Mouse (Mus musculus): Measurements from ENCODE around the gene Tnfrsf9. TPM values are rescaled to one million over a fixed set of nuclear protein-coding genes. Genes with fewer than 3 reads are reported as not detected.
"Not testable (repeated sequence)": the region's sequence is repeated elsewhere in the genome, so short reads cannot be mapped to it uniquely, and the experiment has no call there.

Tnfrsf9 gene
- total RNA-seq, 2 experiments from 2014 or later: 0.80 to 1.1 TPM

DNA sequence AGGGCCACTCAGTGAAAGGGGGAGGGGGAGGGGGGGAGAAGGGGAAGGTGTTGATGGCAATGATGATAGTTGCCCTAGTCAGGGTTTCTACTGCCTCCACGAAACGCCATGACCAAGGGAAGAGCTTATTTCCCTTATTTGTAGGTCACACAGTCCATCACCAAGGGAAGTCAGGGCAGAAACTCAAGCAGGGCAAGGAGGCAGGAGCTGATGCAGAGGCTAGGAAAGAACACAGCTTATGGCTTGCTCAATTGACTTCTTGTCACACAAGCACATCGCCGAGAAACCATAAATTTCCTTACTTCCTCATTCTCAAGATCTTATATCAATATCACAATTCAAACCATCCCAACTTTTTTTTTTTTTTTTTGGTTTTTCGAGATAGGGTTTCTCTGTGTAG is 23.1 kb upstream of the Tnfrsf9 start:
- DNase-seq (ENCODE audit: extremely low spot score in 1 of 2, low spot score in 1 of 2): no peak

DNA sequence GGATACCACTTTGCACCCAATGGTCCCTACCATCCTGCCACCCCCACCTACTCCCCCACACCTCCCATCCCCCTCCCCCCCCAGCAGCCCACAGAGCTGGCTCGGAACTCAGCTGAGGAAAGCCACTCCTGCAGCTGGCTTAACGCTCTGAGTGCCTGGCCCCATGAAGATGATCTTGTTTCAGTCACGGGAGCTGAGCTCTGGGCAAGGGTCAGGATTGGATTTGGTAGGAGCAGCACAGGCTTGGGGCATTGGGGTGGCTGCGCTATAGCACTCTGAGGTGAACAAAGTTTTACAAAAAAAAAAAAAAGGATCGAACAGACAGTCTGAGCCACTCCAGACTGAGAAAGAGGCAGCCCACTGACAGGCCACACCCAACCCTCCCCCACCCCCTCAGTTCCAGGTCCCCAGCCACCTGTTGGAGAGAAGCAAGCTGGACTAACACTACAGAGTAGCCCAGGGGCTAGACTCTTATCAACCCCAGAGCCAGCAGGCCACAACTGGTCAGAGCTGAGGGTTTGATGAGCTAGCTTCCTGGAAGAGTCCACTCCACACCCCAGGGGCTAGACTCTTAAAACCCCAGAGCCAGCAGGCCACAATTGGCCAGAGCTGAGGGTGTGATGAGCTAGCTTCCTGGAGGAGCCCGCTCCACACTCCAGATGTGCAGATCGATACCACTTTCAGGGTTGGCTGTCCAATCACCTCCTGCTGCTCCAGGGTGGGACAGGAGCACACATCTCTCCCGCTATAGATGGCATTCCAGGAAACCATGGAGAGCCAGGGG is 19.5 kb upstream of the Tnfrsf9 start:
- no peak for DNase-seq (ENCODE audit: extremely low spot score in 1 of 2, low spot score in 1 of 2)

DNA sequence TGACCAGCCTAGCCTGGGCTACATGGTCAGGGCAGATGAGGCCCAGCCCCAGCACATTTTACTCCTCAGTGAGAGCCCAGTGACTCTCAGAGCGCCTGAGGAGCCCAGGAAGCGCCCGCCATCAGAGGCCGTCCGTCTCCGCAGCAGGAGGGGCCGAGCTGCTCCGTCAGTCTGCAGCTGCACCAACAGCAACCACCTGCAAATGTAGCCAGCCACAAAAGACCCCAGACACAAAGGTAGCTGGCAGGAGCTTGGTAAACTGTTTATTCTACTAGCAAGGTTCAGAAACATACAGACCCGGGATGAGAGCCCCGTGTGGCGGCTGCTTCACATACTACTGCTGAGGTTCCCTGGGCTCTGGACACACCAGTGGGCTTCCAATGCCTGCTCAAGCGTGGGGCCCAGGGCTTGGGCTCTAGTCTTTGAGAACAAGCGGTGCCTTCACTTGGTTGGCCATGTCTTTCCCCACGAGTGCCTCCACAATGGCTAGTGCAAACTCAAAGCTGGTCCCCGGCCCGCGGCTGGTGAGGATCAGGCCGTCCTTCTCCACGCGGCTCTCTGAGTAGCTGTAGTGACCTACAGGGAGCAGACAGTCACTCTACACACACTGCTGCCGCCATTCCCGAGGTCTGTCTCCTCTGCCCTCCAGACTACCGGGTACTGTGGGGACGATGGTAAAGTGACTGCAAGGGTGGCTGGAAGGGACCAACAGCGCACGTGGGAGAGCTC is 17.3 kb upstream of the Tnfrsf9 start:
- DNase-seq (ENCODE audit: extremely low spot score in 1 of 2, low spot score in 1 of 2): no peak

DNA sequence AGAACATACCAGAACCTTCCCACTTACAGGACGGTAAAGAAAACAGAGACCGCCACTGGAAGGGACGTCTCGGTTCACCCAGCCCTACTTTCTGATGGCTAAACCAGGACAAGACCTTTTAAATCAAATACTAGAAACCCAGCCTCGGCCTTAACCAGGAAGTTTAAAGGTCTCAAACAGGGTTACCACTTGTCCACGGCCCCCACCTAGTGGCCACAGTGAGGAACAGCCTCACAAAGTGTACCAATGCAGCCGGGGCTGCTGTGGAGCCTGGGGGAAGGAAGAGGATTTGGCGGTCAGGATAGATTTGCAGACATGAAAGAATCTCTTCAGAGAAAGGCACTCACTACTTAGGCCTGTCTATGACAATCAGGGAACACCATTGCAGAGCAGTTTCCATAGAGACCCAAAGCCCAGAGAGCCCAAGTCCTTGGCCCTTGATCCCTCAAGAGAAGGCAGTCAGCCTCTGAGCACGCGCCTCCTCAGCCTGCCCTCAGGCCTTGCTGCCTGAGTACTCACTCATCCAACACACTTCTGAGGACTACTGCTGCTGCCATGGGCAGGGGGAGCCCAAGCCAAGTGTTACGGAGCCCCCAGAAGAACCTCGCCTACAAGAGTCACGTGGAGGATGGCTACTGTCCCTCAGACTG is 15.5 kb upstream of the Tnfrsf9 start:
- peak; percentile 42 to 60 for DNase-seq (ENCODE audit: extremely low spot score in 1 of 2, low spot score in 1 of 2)

DNA sequence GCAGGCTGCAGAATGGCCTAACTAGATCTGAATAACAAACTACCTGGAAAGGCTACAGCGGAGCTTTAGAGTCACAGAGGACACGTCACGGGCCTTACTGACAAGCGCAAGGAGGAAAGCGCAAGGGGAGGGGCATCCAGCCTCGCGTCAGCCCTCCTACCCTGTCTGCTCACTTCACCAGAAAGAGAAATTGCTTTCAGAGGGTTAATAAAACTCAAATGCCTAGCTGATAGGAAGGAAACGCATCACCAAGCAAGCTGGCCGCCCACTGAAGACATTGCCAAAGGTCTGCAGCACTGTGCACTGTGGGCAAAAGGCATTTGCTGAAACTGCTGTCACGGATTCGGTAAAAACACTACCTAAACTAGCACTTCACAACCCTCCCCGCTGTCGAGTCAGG is 13.9 kb upstream of the Tnfrsf9 start:
- no peak for DNase-seq (ENCODE audit: extremely low spot score in 1 of 2, low spot score in 1 of 2)

DNA sequence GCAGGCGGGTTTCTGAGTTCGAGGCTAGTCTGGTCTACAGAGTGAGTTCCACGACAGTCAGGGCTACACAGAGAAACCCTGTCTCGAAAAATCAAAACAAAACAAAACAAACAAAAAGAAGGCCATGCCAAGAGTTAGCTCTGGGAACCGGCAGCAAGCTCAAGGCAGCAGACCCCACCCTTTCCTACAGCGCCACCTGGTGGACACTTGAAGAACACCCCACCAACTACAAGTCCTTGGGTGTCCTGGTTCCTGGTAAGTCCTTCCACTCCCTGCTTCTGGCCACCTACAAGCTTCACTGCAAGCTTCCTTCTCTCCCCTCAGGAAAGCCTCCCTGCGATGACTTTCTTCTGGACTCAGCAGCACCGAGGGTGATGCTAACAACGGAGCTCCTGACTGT is 12.7 kb upstream of the Tnfrsf9 start:
- DNase-seq (ENCODE audit: extremely low spot score in 1 of 2, low spot score in 1 of 2): peak; percentile 67 to 84

DNA sequence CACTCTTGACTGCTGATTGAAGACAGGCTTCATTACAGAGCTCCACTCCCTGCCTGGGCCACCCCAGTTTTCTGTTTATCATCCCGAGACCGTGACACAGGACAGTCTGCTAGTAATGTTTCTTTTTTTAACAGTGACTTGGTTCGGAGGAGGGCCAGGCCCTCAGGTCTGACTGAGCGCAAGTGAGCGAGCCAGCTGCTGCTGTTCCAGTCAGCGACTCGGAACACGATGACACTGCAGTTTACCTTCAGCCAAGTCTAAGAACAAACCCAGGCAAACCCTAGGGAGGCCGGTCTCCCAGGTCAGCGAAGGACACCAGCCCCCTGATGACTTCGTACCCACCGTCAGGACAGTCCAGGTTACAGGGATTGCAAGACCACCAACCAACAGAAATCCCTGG is 12.3 kb upstream of the Tnfrsf9 start:
- DNase-seq (ENCODE audit: extremely low spot score in 1 of 2, low spot score in 1 of 2): no peak

DNA sequence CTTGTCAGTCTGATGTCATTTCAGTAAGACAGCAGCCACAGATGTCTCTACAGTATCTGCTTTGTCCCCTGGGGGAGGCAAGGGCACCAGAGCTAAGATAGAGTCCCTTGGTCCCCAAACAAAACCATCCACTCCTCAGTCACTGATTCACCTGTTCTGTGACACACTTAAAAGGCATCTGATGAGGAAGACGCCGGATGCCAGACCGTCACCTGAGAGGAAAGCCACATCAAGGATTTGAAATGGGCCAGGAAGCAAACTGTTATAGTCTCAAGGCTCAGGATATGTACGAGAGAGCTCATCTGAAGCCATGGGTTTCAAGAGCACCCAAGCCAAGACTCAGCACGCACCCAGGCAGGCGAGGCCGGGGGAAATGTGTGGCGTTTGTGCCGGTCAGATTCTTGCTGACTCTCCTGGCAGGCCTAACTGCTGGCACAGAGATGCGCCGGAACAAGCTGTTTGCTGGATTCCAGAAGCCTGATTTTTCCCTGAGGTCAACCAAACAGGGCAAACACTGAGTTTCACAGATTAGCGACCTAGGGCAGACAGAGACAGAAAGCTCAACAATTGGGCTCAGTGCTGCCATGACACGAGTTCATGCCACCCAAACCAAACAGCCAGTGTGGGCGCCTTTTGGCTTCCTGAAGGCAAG is 11.1 kb upstream of the Tnfrsf9 start:
- no peak for DNase-seq (ENCODE audit: extremely low spot score in 1 of 2, low spot score in 1 of 2)

DNA sequence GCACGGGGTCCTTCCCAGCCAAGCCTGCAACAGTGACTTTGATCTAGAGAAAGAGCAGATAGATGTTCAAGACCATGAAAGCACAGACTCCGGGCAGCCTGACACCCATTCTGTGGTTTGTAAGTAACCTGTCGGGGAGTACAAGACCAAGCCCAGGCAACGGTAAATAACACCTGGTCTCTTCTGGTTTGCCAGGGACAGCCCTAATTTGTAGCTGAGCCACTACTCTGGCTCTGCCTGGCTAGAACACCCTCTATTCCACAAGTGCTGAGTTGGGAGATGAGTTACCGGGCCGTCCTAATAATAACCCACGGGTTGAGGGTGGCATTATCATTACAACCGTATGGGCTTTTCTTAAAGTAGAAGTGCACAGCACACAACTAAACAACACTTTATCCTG is 7.3 kb upstream of the Tnfrsf9 start:
- no peak for DNase-seq (ENCODE audit: extremely low spot score in 1 of 2, low spot score in 1 of 2)

DNA sequence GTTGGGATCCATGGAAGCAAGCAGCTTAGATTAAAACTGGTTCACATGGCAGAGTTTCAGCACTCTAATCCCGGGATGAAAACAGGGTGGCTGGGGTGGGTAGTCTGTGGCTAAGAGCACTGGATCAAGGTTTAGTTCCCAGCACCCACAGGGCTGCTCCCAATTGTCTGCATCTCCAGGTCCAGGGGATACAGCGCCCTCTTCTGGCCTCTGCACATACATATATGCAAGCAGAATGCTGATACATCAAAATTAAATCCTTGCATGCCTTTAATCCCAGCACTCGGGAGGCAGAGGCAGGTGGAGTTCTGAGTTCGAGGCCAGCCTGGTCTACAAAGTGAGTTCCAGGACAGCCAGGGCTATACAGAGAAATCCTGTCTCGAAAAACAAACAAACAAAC is 5.8 kb upstream of the Tnfrsf9 start:
- not testable (repeated sequence) for DNase-seq (ENCODE audit: extremely low spot score in 1 of 2, low spot score in 1 of 2)

DNA sequence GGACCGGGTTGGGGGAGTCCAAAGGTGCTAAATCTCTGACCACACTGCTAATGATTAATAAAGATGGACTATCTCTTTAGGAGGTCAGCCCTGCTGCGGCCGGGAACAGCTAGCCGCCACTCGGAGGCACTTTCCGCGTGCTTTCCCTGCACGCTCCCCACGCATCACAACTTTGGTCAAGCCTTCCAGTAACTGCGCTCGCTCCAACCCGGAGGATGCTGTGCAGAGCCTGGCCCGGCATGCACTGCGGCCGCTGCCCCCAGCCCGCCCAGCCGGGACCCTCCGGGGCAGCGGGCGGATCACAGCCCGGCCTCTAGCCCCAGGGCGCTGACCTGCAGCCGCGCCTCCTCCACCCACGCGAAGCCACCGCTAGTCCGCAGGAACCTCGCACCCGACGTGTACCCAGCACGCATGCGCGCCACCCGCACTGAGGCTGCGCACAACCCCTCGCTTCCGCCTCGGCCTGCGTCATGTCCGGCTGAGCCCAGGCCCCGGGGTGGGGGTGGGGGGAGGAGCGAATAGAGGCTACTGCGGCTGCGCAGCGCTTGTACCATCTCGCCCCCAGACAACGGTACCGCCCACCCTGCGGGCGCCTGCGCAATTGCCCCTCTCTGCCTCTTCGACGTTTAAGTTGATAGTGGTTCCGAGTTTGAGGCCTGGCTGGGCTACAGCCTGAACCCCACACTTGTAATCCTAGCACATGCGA is 4.8 kb upstream of the Tnfrsf9 start:
- DNase-seq (ENCODE audit: extremely low spot score in 1 of 2, low spot score in 1 of 2): peak; percentile 99

DNA sequence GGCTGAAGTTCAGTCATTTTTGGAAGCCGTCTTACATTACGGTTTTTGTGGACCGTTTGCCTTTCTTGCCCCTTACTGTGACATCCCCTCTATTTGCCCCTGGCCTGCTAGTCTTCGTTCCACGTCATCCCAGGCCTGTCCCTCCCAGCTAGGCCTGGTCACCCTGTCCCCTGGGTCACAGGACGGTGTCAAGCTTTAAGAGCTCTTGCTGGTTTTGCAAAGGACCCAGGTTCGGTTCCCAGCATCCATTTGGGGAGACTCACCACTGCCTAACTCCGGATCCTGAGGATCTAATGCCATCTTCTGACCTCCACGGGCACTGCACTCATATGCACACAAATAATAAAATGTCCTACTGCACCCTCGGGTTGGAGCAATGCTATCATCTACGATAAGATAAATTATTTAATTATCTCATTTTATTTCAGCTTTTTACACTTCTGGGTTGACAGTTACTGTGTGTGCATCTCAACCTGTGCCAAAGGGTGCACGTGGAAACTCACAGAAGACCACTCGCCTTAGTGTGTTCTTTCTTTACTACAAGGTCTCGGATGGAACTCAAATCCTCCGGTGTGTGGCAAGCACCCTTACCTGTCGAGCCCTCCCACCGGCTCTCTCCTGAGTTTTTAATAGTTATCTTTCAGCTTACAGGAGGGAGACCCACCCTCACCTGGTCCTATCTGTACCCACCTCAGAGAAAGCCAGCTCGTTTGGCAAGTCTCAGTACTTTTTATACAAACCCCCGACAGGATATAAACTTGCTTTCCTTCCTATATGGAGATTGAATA is 4.0 kb upstream of the Tnfrsf9 start:
- DNase-seq (ENCODE audit: extremely low spot score in 1 of 2, low spot score in 1 of 2): no peak

DNA sequence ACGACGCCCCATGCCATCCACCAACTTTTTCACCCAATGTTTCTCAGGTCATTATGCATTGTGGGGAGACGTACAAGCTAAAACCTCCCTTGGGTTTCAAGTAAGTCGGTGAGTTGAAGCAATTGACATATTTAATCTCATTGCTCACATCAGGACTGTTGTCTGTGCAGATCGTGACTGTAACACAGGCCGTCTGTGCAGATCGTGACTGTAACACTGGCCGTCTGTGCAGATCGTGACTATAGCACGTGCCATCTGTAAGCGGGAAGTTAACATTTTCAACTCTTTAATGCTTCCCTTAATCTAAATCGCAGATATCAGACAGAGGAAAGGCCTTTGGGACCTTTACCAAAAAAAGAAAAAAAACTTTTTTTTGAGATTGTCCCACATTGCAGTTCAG is 619 bp upstream of the Tnfrsf9 start:
- DNase-seq (ENCODE audit: extremely low spot score in 1 of 2, low spot score in 1 of 2): no peak

DNA sequence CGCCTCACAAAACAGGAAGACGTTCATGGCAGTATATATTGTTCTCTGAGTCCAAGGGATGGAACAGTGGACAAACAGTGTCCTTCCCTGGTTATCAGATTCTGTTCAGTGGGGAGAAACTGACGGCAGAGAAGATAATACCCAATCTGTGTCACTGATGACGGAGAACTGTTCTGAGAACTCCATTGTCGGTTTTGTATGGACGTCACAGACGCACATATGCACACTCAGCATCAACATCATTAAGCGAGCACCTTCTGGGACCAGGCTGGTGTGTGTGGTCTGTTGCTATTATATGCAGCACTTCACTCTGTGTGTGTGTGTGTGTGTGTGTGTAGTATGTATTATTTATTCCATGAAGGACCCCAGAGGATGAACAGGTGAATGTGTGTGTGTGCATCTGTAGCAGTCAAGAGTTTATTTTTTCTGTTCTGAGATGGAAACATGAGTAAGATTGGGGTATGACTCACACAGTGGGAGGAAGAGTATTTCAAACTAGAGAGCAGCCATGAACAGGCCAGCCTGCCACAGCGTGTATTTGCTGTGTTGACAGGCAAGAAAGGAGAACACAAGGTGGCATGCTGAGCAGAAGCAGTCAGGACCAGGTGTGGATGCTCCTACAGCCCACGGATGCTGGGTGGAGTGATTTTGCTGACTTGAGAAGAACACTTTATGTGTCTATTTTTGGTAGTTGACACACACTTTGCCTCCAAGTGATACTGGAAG is 982 bp downstream of the Tnfrsf9 start:
- no peak for DNase-seq (ENCODE audit: extremely low spot score in 1 of 2, low spot score in 1 of 2)

DNA sequence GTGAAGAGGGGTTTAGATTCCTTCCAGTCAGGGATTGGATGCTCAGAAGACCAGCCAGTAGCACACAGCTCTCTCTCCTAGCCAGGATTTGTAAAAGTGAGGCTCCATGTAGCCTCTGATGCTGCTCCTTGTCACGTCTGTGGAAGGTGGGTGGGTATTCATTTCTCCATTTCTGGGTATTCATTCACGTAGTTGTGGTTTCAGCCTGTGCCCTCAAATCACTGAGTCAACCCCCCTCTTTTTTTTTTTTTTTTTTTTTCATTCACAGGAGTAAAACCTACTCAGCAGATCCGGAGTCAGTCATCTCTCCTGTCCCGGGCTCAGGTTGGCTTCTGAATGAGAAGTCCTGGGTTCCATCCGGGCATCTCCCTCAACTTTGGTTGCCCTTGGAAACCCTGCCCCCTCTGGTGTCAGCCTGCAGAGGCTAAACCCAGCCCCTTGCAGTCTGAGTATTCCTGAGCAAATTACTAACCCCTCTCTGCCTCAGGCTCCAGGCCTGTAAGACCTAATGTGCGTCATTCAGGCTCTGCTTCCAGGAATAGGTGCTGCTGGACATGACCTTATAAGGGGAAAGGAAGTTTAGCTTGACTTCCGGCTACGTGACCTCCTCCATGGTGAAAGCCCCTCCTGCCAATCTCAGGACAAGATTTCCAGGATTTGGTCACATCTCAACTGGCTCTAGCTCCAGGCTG is 3.1 kb downstream of the Tnfrsf9 start:
- DNase-seq (ENCODE audit: extremely low spot score in 1 of 2, low spot score in 1 of 2): no peak

DNA sequence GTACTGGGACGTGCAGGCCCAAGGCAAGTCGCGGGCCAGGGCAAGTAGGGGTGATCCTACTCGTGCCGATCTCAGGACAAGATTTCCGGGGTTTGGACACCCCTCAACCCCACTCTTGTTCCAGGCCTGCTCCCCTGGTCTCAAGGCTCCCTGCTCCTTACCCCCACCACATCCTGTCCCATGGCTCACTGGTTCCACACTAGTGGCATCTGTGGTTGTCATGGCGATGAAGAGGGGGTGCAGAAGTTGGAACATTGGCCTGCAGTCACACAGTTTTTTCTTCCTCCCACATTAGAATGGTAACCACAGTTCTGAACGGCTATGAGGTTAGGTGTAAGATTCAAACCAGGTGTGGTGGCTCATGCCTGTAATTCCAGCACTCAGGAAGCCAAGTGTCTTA is 6.8 kb downstream of the Tnfrsf9 start:
- DNase-seq (ENCODE audit: extremely low spot score in 1 of 2, low spot score in 1 of 2): no peak

DNA sequence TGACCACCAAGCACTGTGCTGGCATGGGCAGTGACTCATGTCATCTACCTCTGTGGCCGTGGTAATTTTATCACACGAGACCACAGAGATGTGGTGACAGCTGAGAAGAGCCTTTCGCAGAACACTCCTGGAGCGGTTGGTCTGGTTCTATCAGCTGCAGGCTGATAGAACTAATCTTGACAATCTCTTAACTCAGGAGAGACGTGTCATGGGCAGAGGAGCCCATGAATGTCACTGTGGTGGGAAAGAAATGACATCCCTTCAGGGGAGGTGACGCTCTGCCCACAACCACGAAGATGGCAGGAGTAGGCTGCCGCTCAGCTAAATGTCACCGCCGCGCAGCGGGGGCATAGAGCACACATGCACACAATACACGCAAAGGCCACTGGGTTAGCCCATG is 9.9 kb downstream of the Tnfrsf9 start:
- DNase-seq (ENCODE audit: extremely low spot score in 1 of 2, low spot score in 1 of 2): no peak

DNA sequence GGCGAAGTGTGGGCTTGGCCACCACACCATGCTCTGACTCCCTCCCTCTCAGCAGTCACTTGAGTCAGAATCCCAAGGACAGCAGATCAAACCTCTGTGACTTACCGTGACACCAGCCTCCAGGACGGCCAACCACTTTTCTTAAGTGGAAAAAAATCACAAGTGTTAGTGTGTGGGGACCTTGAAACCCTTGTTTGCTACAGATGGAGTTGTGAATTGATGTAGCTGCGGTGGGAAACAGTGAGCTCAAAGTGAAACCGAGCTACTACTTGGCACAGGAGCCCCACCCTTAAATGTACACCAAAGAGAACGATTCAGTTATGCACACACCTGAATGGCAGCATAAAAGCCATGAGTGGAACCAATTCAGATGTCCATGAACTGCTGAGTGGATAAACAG is 10.6 kb downstream of the Tnfrsf9 start:
- no peak for DNase-seq (ENCODE audit: extremely low spot score in 1 of 2, low spot score in 1 of 2)
